Mouse (Mus musculus) lung, postnatal 10 days (tissue): ENCODE results near the gene Bglap.
"Not testable (repeated sequence)": the region's sequence is repeated elsewhere in the genome, so short reads cannot be mapped to it uniquely, and the experiment has no call there.

ENCODE experiments used
- DNase-seq: peaks from one replicate; pipeline ENCODE4 v3.0.0; 2021

Bglap gene

DNA sequence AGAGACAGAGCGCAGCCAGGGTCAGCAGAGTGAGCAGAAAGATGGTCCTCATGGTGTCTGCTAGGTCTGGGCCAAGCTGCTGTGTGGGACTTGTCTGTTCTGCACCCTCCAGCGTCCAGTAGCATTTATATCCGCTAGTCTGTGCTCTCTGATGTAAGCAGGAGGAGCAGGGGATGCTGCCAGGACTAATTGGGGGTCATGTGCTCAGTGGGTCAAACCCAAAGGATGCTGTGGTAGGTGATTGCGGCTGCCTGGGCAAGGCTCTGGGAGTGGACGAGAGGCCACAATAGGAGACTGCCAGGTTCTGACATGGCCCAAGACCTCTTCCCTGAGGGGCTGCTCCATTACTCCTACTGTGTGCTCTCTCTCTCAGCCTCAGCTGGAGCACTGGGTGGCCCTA is at the start of gene Bglap:
TSS of gene Bglap (minus strand) at position 101 of the 400 bp plus-strand sequence.
- no peak for DNase-seq

DNA sequence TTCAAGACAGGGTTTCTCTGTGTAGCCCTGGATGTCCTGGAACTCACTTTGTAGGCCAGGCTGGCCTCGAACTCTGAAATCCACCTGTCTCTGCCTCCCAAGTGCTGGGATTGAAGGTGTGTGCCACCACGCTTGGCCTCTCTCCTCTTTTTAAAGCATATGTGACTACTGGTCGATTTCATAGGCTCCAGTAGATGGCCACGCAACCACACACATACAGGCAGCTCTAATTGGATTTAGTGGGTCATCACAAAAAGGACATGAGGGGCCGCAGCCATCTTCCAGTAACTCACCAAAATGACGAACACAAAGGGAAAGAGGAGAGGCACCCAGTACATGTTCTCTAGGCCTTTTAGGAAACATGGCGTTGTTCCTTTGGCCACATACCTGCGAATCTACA is 44.4 kb upstream of the Bglap start:
- DNase-seq: not testable (repeated sequence)

DNA sequence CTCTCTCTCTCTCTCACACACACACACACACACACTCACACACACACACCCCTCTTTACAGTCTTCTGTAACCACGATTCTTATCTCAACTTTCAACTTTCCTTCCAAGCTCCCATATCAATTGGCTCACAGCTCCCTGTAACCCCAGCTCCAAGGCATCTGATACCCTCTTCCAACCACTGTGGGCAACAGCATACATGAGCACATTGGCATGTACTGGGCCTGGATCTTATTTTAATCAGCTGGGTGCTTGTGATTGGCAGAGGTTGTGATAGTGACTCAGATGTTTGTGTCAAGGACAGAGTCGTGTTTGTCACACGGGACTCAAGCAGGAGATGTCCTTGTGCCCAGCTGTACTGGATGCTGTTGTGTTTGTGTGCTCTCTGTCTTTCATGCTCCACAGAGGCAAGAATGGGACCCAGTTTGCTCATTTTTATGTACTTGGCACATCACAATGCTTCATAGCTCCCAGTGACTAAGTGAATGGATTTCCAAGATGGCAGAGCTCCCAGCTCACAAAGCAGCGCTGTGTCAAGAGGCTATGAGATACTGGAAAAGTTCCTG is 43.2 kb upstream of the Bglap start:
- no peak for DNase-seq

DNA sequence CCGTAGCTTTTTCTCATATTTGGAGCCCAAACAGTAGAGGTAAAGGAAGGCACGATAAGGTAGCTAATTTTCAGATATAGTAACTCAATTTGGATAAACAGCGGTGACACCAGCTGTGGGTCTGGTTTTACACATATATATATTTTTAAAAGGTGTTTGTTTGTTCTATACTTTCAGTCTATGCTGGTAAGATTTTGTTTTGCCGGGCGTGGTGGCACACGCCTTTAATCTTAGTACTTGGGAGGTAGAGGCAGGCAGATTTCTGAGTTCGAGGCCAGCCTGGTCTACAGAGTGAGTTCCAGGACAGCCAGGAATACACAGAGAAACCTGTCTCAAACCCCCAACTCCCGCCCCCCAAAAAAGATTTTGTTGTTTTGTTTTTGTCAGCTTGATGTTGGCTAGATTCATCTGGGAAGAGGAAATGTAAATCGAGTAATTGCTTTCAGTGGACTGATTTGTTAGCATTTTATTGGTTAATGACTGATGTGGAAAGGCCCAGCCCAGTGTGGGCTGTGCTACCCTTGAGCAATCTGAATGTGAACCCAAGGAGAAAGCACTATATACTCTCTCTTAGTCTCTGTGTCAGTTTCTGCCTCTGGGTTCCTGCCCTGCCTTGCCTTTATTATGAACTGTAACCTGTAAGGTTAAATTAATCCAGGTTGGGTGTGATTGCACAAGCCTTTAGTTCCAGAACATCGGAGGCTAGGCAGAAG is 41.6 kb upstream of the Bglap start:
- no peak for DNase-seq

DNA sequence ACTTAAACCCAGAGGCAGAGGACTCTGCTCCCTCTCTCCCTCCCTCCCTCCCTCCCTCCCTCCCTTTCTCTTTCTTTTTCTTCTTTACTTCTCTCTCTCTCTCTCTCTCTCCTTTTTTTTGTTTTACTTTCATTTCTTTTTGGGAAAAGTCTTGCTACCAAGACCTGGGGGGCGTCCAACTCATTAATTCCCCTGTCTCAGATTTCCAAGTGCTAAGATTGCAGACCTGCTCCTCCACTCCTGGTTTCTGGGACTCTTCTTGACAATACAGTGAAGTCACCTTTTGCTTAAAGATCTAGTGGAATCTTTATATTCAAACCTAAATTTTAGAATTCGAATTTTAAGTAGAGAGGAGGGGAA is 41.0 kb upstream of the Bglap start:
- DNase-seq: no peak

DNA sequence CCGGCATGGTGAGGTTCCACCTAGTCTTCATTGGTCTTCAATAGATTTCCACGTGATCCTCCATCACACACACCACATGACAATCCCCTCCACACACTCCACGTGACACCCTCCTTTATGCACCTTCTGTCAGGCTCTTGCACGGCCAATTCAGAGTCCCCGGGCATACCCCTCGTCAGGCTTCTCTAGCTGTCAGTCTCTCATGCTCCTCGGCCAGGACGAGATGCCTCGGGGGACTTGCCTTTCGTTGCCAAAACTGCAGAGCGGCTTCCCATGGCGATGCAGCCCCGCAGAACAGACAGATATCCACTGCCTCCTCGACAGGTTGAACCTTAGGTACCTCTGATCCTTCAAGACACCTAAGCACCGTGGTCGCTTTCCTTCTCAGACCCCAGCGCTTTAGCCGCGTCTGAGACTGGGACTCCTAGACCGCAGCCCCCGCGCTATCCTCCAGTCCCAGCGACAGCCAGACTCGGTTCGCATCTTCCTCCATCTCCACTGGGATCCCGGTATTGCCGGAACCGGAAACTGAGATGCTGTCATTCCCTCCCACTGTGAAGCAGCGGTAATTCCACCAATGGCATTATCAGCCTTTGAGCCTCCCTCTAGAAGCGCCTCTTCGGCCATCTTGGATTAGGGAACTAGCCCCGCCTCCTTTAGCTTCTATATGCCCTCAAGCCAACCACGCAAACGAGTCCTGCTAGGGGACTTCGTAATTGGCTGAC is 40.5 kb upstream of the Bglap start, which contains the start of gene Slc25a44:
TSS of gene Slc25a44 (minus strand) at position 535 of the 725 bp plus-strand sequence.
- peak; percentile 99 for DNase-seq

DNA sequence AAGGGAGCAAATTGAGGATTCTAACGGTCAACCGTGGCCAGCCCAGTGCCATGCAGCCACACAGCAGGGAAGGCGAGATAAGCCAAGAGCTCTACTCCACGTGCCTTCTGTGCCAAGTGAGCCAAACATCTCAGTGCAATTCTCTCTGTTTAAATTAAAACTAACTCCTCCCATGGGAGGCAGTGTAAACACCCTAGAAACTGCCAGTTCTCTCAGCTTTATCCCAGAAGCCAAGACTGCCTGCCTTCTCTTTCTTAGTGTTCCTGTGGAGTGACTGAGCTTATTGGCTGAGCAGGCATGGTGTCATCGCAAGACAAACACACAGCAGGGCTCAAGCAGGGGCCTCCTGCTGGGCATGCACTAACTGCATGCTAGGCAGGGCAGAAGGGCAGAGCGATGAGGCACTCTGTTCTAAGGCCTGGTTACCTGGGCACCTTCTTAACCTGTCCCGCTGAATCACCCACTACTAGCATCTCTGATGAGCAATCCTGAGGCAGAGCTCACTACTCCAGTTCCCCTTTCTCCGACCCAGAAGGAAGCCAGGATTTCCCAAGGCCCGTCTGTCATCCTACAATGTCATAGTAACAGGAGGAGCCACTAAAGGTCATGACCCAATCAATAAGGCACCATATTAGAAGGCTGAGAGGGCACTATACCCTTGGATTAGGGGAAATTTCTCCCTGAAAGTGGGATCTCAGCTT is 37.9 kb upstream of the Bglap start:
- peak; percentile 55 for DNase-seq

DNA sequence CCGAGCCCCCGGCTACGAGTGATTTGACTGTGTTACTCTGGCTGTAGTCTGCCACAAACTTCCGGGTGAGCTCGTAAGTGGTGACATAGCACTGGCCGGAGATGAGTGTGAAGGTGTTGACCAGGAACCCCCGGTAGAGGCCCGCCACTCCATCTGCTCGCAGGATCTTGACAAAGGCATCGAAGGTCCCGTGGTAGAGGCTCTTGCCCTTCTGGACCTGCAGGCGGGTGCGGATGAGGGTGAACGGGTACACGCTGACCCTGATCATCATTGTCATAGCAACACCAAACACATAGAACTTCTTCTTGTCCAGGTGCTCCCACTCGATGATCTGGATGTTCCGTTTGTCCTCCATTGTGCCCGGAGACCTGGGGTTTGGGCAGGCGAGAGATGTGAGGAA is 36.5 kb upstream of the Bglap start:
- no peak for DNase-seq

DNA sequence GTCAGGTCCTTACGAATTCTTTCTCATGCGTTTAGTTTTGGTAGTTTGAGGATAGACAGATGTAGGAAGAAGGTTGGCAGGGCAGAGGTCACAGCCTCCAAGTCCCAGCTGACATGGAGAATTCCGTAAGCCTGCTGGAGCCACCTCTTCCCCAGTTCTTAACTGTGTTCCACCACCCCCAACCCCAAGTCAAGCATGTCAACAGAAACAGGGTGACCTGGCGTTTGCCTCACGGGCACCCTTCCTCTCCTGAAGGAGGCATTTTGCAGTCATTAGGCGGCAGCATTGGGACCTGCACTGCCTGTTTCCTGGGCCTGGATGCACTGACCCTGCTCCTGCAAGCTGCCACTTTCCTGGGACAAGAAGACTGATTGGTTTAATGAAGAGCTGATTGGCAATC is 33.8 kb upstream of the Bglap start:
- no peak for DNase-seq

DNA sequence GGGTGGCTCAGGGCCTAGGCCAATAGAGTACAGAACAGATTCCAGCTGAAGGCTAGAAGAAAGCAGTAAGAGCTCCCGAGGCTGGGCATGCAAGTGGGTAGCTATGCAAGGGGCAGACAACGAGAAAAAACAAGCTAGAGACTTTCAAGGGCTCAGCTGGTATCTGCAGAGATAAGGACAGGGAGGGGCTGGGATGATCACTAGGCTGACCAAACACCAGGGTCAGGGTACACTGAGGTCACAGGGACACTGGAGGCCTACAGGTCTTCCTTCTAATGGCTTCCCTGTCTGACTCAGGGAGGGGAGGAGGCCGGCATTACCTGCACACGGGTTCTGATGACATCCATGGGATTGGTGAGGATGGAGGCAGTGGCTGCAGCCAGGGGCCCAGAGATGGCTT is 31.4 kb upstream of the Bglap start:
- DNase-seq: no peak

DNA sequence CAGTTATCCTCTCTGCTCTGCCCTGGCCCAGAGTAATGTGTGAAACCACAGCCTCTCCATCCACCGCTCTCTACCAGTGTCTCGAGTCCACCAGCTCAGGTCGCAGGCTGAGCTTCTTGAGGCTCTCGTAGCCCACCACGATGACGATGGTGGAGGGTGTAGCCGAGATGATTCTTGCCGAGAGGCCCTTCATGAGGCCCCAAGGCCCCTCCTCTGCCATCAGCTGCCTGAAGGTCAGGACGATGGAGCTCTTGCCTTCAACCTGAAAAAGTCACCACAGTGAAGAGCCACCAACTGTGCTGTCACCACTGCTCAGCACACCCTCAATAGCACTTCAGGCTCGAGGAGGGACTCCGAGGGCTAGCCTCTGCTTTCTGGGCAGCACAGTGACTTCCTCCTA is 28.4 kb upstream of the Bglap start:
- DNase-seq: no peak

DNA sequence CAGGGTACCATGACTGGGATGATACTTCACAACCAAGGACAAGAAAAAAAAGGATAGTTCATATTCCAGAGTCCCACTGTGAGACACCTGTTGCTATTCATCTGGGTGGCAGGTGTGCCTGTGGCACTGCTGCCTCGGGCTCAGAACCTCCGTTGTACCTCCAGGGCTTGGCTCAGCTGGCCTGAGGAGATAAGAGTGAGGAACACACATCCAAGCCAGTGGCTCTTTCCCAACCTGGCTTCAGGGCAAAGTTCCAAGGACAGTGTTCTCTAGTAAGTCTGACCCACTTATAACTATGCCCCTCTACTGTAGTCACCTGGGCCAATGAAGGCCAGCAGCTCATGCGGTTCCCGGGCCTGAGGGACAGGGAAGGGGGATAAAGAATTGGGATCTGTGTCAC is 27.4 kb upstream of the Bglap start:
- no peak for DNase-seq

DNA sequence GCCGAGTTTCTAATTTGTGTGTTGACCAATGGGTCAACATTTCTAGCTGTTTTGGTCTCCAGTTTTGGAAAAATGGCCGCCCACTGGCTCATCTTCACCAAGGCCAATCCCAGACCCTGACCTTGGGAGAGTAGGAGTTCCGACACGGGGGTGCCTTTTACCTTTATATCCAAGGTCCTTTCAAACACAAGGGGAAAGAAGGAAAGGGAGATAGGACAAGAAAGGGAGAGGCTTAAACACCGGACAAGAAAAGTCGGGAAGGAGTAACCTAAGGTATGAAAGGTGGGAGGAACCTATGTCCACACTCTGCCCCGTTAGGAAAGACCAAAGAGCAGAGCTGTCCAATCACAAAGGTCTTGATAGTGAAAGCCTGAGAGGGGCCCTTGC is 26.4 kb upstream of the Bglap start:
- DNase-seq: peak; percentile 51

DNA sequence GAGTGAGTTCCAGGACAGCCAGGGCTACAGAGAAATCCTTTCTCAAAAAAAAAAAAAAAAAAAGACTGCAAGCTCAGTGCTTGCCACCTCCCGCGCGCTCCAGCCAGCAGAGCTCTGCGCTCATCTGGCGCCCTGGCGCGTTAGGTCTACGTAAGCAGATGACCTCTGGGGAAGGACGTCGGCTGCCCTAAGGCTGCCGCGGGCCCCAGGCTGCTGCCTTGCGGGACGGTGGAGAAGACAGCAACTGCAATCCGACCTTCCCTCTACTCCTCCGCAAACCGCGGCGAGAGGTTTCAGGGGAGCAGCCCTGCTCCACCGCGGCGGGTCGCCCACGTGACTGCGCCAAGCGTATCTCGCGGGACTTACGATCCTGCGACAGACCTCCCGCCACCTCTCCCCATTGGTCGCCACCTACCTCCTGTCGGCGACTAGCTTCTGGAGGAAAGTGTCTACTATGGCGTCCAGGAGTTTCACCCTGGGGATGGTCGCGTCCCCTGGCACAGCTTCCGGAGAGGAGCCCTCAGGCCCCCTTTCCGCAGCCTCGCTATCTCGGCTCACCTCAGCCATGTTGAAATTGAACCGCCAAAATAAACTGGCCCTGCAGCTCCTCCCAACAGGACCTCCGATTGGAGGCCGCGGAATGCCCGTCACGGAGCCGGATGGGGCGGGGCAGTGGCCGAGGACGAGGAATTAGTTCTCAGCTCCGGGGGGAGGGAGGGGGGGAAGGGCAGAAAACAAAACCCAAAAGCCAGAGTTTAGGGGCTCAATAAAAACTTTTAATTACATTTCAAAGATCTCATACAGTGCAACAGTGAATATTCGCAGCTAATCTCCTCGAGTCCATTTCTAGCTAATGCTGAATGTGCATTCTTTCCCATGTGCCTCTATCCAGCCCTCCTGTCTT is 25.7 kb upstream of the Bglap start, which contains the start of gene Pmf1:
TSS of gene Pmf1 (minus strand) at position 591 of the 904 bp plus-strand sequence.
- peak; percentile 97 for DNase-seq

DNA sequence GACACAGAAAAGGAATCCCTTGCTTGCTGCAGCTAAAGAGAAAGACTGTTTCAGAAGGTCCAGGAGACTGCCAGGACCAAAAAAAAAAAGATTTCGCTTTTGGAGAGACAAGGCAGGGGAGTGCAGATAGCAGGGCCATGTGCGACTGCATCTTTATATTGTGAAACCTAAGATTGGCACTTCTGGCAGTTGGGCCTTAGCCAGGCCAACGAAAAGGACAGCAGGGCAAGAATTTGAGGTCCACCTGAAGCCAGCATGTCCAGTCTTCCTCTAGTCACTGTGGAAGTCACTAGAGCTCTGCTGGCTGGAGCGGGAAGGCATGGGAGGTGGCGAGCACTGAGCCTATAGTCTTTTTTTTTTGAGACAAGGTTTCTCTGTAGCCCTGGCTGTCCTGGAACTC is 24.7 kb upstream of the Bglap start:
- DNase-seq: no peak

DNA sequence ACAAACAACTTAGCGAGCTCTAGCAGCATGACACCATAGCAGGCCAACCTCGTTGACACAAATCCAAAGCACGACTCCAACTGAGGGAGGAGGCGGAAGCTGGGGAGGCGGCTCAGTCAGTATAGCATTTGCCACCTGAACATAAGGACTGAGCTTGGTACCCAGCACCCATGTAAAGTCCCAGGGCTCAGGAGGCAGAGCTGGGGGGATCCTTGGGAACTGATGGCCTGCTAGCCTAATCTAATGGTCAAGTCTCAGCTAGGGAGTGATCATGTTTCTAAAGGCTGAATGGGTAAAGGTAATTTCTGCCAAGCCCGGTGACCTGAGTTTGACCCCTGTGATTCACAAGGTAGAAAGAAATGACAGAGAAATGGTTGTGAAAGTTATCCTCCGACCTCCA is 23.3 kb upstream of the Bglap start:
- no peak for DNase-seq

DNA sequence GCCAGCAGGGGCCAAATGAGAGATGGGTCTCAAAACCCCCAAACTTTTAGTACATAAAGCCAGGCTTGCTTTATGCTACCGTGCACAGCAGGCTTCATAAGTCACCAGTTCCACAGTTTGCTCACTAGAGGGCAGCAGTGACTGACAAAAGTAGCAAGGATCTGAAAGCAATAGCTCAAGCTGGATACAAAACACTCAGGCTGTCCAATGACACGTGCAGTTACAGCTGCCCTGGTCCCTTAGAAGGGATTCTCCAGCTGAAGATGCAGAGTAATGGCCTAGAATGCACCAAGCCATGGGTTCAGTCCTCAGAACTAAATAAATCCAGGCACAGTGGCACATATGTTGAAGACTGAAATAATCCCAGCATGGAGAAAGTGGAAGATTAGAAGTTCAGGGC is 22.8 kb upstream of the Bglap start:
- peak; percentile 82 for DNase-seq

DNA sequence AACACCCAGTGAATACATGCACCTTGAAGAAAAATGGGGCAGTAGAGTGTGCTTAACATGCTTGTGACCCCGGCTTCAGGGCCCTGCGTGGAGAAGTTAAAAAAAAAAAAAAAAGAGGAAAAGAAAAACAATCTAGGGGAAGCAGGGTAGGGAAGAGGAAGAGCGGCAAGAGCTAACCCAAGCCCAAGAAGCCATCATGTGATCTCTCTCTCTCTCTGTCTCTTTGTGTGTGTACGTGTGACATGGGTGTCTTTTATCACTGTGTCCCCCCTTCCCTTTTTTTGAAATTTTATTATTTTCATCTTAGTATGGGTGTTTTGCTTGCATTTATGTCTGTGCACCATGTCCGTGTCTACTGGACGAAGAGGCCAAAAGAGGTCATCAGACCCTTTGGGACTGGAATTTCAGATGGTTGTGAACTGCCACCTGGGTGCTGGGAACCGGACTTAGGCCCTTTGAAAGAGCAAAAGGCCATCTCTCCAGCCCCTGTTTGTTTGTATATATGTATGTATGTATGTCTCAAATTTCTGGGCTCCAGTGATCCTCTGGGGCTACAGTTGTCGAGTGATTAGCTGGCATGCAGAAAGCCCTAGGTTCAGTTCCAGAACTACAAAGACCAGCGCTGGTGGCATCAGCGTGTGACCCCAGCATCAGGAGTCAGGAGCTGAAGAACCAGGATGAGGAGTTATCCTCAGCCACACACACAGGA is 19.4 kb upstream of the Bglap start:
- DNase-seq: no peak

DNA sequence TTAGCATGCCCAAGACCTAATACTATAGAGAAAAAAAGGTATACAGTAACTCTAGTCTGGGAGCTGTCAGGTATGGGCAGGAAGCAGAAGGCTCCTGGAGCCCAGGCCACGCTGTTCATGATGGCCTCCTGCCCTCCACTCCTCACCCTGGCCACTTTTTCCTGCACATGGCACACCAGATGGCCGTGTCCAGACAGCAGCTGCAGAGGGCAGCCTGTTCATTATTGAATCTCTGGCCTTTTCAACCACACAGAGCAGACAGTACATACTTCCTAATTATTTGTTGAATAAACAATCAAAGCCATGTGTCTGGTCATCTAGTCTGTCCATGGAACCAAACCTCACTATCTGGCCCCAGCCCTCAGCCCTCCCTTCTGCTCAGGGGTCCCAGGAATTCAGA is 14.4 kb upstream of the Bglap start:
- no peak for DNase-seq

DNA sequence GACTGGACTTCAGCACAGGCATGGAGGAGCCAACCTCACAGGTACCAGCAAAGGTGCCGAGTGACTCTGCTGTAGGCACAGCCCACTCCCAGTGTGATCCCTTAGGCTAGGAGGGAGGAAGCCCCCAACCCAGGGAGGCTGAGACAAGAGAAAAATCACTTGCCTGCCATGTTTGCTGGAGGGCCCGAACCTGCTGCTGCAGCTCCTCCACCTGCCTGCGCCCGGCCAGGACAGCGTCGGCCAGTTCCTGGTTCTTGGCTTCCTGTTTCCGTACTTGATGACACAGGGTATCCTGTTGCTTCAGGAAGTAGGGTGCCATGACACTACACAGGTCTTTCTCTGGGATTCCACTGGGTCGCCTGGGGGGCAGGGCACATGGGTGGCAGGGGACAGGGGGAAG is 11.5 kb upstream of the Bglap start:
- DNase-seq: no peak

DNA sequence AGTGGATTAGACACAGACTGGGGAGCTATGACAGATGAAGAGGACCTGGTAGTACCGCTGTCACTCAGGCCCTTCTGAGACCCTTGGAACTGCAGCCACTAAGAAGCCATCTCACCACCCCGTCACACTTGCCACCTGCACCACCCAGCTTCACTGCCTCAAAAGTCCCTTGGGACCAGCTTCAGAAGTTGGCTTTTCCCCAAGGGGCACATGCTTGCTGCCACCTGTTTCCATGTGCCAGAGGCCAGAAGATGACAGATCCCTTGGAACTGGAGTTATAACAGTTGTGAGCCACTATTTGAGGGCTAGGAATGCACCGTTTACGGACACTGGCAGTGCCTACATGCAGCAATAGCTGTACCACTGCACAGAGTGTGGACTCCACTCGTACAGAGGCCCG is 11.0 kb upstream of the Bglap start:
- DNase-seq: no peak
